ENCODE assay signal across 18 mouse cellular contexts in genomic region chr4:150924308-150924707, GRCm38 (mm10). TPM values are rescaled to one million over a fixed set of nuclear protein-coding genes. Genes with fewer than 3 reads are reported as not detected.
DNase-seq lines count a peak whose midpoint lies in the region; ATAC-seq and TF ChIP-seq lines count a peak whose summit lies in the region.
"Had no signal": no experiment of that assay in that cellular context is flagged by ENCODE, and none has a peak within 500 bp of the region (broad histone marks: within the 10 kb centered on the region; RNA-seq: fewer than 3 reads in every experiment).

No protein-coding gene starts in this region.

- no peak overlapping the region for H3K9ac ChIP-seq in heart, embryonic 16.5 days (ENCODE audit: low read length)
- no peak overlapping the region for H3K9ac ChIP-seq in heart, embryonic 11.5 days (ENCODE audit: low read depth, low read length)
- H3K9ac ChIP-seq in lung, postnatal 0 days (replicated peaks; ENCODE audit: low read depth), result no peak overlapping the region
- H3K9ac ChIP-seq: forebrain, postnatal 0 days had no signal

- H3K9me3 ChIP-seq in heart, embryonic 16.5 days (replicated peaks; ENCODE audit: control insufficient read depth, low read length), result no peaks in the 10 kb centered on the region
- no peaks in the 10 kb centered on the region; the same call in 1 of the 2 replicates for H3K9me3 ChIP-seq in heart, embryonic 11.5 days (replicated peaks; ENCODE audit: control insufficient read depth, low read length)
- H3K9me3 ChIP-seq in lung, postnatal 0 days (ENCODE audit: low read length), result no peaks in the 10 kb centered on the region
- H3K9me3 ChIP-seq: embryonic facial prominence, embryonic 10.5 days had no signal

- no peaks in the 10 kb centered on the region for H3K79me2 ChIP-seq in C2C12 (ENCODE audit: control insufficient read depth, insufficient read depth)

- H3K4me3 ChIP-seq in heart, embryonic 16.5 days (ENCODE audit: low read length), result no peak overlapping the region
- no peak overlapping the region for H3K4me3 ChIP-seq in heart, embryonic 11.5 days (ENCODE audit: low read depth, low read length)
- H3K4me3 ChIP-seq in C2C12 (ENCODE audit: insufficient read depth, poor library complexity, severe bottlenecking), result no peak overlapping the region
- H3K4me3 ChIP-seq in cerebellum, adult 2 months (replicated peaks; ENCODE audit: insufficient read depth, low read depth, low read length), result no peak overlapping the region
- H3K4me3 ChIP-seq in lung, postnatal 0 days (ENCODE audit: low read depth, low read length), result no peak overlapping the region
- H3K4me3 ChIP-seq: embryonic facial prominence, embryonic 10.5 days had no signal

- no peaks in the 10 kb centered on the region for H3K79me3 ChIP-seq in C2C12 (ENCODE audit: low read depth)

- TF ChIP-seq CTCF in C2C12 (IDR thresholded peaks at IDR 0.05; ENCODE audit: control insufficient read depth, insufficient read depth, insufficient read length), result no peak
- no peak for TF ChIP-seq CTCF in cerebellum, adult 2 months (IDR thresholded peaks at IDR 0.05; ENCODE audit: borderline replicate concordance, insufficient read depth, low read depth, low read length)
- no peak for TF ChIP-seq CTCF in lung, postnatal 0 days (IDR thresholded peaks at IDR 0.05)

- peak overlapping the region; percentile 32 for H3K4me2 ChIP-seq in heart, embryonic 16.5 days (ENCODE audit: low read depth, low read length)
- H3K4me2 ChIP-seq in heart, embryonic 11.5 days, result no peak overlapping the region
- H3K4me2 ChIP-seq in lung, postnatal 0 days (replicated peaks; ENCODE audit: low read depth, low read length), result no peak overlapping the region

- no peak overlapping the region for H3K27ac ChIP-seq in heart, embryonic 16.5 days (ENCODE audit: low read length)
- H3K27ac ChIP-seq in heart, embryonic 11.5 days (ENCODE audit: low read depth, low read length), result no peak overlapping the region
- no peak overlapping the region for H3K27ac ChIP-seq in cerebellum, adult 2 months (ENCODE audit: insufficient read depth, low read length)
- H3K27ac ChIP-seq in lung, postnatal 0 days (ENCODE audit: low read length), result no peak overlapping the region
- H3K27ac ChIP-seq: embryonic facial prominence, embryonic 10.5 days had no signal

- no peaks in the 10 kb centered on the region for H3K27me3 ChIP-seq in heart, embryonic 16.5 days (ENCODE audit: control insufficient read depth, insufficient read depth, low read length)
- no peaks in the 10 kb centered on the region for H3K27me3 ChIP-seq in heart, embryonic 11.5 days (ENCODE audit: control insufficient read depth, insufficient read depth, low read length)
- H3K27me3 ChIP-seq in C2C12 (ENCODE audit: control insufficient read depth, insufficient read depth, insufficient read length), result no peaks in the 10 kb centered on the region
- no peaks in the 10 kb centered on the region for H3K27me3 ChIP-seq in cerebellum, adult 2 months (ENCODE audit: control insufficient read depth, insufficient read depth, low read length)
- H3K27me3 ChIP-seq in lung, postnatal 0 days (replicated peaks; ENCODE audit: insufficient read depth, low read length), result no peaks in the 10 kb centered on the region
- H3K27me3 ChIP-seq: CH12.LX had no signal

- WGBS in heart, embryonic 16.5 days, result 50% methylated on average over 13 of the region's 13 CpGs
- 58% methylated on average over 13 of the region's 13 CpGs for WGBS in heart, embryonic 11.5 days (ENCODE audit: insufficient replicate concordance)
- 85% methylated on average over 13 of the region's 13 CpGs for WGBS in cerebellum, adult 2 months
- WGBS in lung, postnatal 0 days, result 73% methylated on average over 13 of the region's 13 CpGs

- no peak for DNase-seq in embryo, embryonic 11 days
- DNase-seq in cerebellum, adult 2 months, result no peak
- DNase-seq in lung, postnatal 0 days (ENCODE audit: low spot score), result no peak
- DNase-seq: adrenal gland, adult 8-10 months; cerebellum, postnatal 10 days; forebrain, postnatal 0 days; gastrocnemius, postnatal 14 days; kidney, postnatal 14 days; left cerebral cortex, postnatal 4 days; lung, adult 2 months had no signal

- H3K4me1 ChIP-seq in heart, embryonic 16.5 days (ENCODE audit: control insufficient read depth, insufficient read depth, low read length), result peaks cover 3% of the 10 kb centered on the region; the same call in 1 of the 2 replicates
- H3K4me1 ChIP-seq in heart, embryonic 11.5 days (ENCODE audit: control insufficient read depth, insufficient read depth, low read length), result no peaks in the 10 kb centered on the region
- H3K4me1 ChIP-seq in cerebellum, adult 2 months (ENCODE audit: control insufficient read depth, insufficient read depth, low read length), result no peaks in the 10 kb centered on the region
- H3K4me1 ChIP-seq in lung, postnatal 0 days (ENCODE audit: insufficient read depth, low read depth, low read length), result no peaks in the 10 kb centered on the region

- no peak for TF ChIP-seq POLR2A in cerebellum, adult 2 months (IDR thresholded peaks at IDR 0.05; ENCODE audit: borderline replicate concordance, insufficient read depth, low read length)

- H3K36me3 ChIP-seq in heart, embryonic 16.5 days (ENCODE audit: control insufficient read depth, insufficient read depth), result no peaks in the 10 kb centered on the region
- H3K36me3 ChIP-seq in heart, embryonic 11.5 days (ENCODE audit: control insufficient read depth, insufficient read depth, low read length), result no peaks in the 10 kb centered on the region
- no peaks in the 10 kb centered on the region for H3K36me3 ChIP-seq in C2C12 (ENCODE audit: control insufficient read depth, insufficient read depth)
- H3K36me3 ChIP-seq in lung, postnatal 0 days (ENCODE audit: insufficient read depth, low read length), result no peaks in the 10 kb centered on the region
- H3K36me3 ChIP-seq: embryonic facial prominence, embryonic 10.5 days had no signal

- ATAC-seq in heart, embryonic 16.5 days (replicated peaks; ENCODE audit: extremely low read depth, insufficient read depth, low FRiP score), result peak; percentile 33; the same call in 1 of the 2 replicates
- no peak; the same call in 1 of the 2 replicates for ATAC-seq in heart, embryonic 11.5 days (replicated peaks; ENCODE audit: insufficient number of reproducible peaks, low FRiP score, low TSS enrichment)
- peak; percentile 69 for ATAC-seq in common myeloid progenitor, adult 5-6 weeks (replicated peaks; ENCODE audit: low read depth, poor library complexity, severe bottlenecking)
- peak; percentile 48 for ATAC-seq in megakaryocyte-erythroid progenitor cell, adult 5-6 weeks (replicated peaks; ENCODE audit: low FRiP score, low TSS enrichment, poor library complexity, severe bottlenecking)
- no peak for ATAC-seq in lung, postnatal 0 days
- ATAC-seq: forebrain, postnatal 0 days; intestine, embryonic 16.5 days had no signal

- TF ChIP-seq EP300 in lung, postnatal 0 days (IDR thresholded peaks at IDR 0.05), result no peak

- no peak overlapping the region for H3ac ChIP-seq in C2C12 (ENCODE audit: control insufficient read depth, insufficient read length, low read depth)

TF ChIP-seq in C2C12, 6 proteins besides CTCF, POLR2A, EP300 and RAD21:
- TF ChIP-seq MYOG (IDR thresholded peaks at IDR 0.05; ENCODE audit: control insufficient read depth, extremely low read depth, insufficient read length) (no peak), CEBPB (IDR thresholded peaks at IDR 0.05; ENCODE audit: low read depth) (peak; percentile 47), MYOD1 (IDR thresholded peaks at IDR 0.05; ENCODE audit: control insufficient read depth, insufficient read length, low read depth) (peak; percentile 59)

RNA-seq across cellular contexts. Expression of gene Tnfrsf9, which starts 9.9 kb away (rescaled TPM):
- 2.7 and 2.9 TPM in 2 replicates for polyA plus RNA-seq in heart, embryonic 16.5 days (2015; fragmentation: Nextera tagmentation; extraction: Ambion mirVana)
- polyA plus RNA-seq in heart, embryonic 11.5 days (2014; fragmentation: Nextera tagmentation; extraction: Ambion mirVana), result 0.11 and 0.29 TPM in 2 replicates
- polyA plus RNA-seq in C2C12 (2012; fragmentation: generic; extraction: Trizol), result 0.08 TPM
- total RNA-seq in common myeloid progenitor, adult 5-6 weeks (2017), result not detected in 2 replicates
- total RNA-seq in megakaryocyte-erythroid progenitor cell, adult 5-6 weeks (2014; fragmentation: Nextera tagmentation), result 2.6 TPM in 1 of 2 replicates, not detected in the other
- total RNA-seq in megakaryocyte-erythroid progenitor cell, adult 5-6 weeks (2017), result 7.2 TPM in 1 of 2 replicates, not detected in the other
- polyA plus RNA-seq in cerebellum, adult 2 months (2012; rRNA removed), result 0.64 and 0.67 TPM in 2 replicates
- polyA plus RNA-seq in lung, postnatal 0 days (2015; fragmentation: Nextera tagmentation; extraction: Ambion mirVana), result 1.1 and 4.4 TPM in 2 replicates

RNA-seq across cellular contexts. Expression of gene Park7, which starts 10.1 kb away (rescaled TPM):
- polyA plus RNA-seq in heart, embryonic 16.5 days (2015; fragmentation: Nextera tagmentation; extraction: Ambion mirVana), result 331 and 367 TPM in 2 replicates
- polyA plus RNA-seq in heart, embryonic 11.5 days (2014; fragmentation: Nextera tagmentation; extraction: Ambion mirVana), result 360 and 371 TPM in 2 replicates
- polyA plus RNA-seq in C2C12 (2012; fragmentation: generic; extraction: Trizol), result 323 TPM
- 369 and 397 TPM in 2 replicates for total RNA-seq in common myeloid progenitor, adult 5-6 weeks (2017)
- total RNA-seq in megakaryocyte-erythroid progenitor cell, adult 5-6 weeks (2014; fragmentation: Nextera tagmentation), result 339 and 364 TPM in 2 replicates
- total RNA-seq in megakaryocyte-erythroid progenitor cell, adult 5-6 weeks (2017), result 415 and 488 TPM in 2 replicates
- polyA plus RNA-seq in cerebellum, adult 2 months (2012; rRNA removed), result 362 and 384 TPM in 2 replicates
- 229 and 241 TPM in 2 replicates for polyA plus RNA-seq in lung, postnatal 0 days (2015; fragmentation: Nextera tagmentation; extraction: Ambion mirVana)

Comparison
In these comparisons a context has a peak if more than half of its experiments do, and no peak if none do; other contexts are left out.
1. ATAC-seq: peak in heart, embryonic 16.5 days (single experiment), common myeloid progenitor, adult 5-6 weeks (single experiment) and megakaryocyte-erythroid progenitor cell, adult 5-6 weeks (single experiment); none in heart, embryonic 11.5 days (single experiment) and lung, postnatal 0 days (single experiment).